Mouse (Mus musculus) intestine, embryonic 14.5 days (tissue): ENCODE measurements around the gene Ildr1. TPM values are rescaled to one million over a fixed set of nuclear protein-coding genes. Genes with fewer than 3 reads are reported as not detected.

Experiments used
- ATAC-seq: fragments of 200-750 bp; cut with Nextera tagmentation; replicated peaks from 2 replicates; pipeline ENCODE4 v1.8.0; 2017; ENCODE audit warnings: low read depth, moderate number of reproducible peaks, moderate TSS enrichment, moderate library complexity; ENCODE audit not compliant: low FRiP score, low TSS enrichment
- DNase-seq: peaks from one replicate; pipeline ENCODE4 v3.0.0-alpha.2; 2018; ENCODE audit warnings: low spot score
- H3K27ac ChIP-seq: fragments of 300-500 bp; sonication (generic); 2 replicates; pipeline ENCODE4 v1.5.1; 2014; ENCODE audit warnings: low read depth, mild to moderate bottlenecking, control low read depth
- H3K27me3 ChIP-seq: fragments of 300-500 bp; sonication (generic); replicated peaks from 2 replicates; pipeline ENCODE4 v1.6.1; 2014; ENCODE audit warnings: low read length, control low read depth; ENCODE audit not compliant: control insufficient read depth, insufficient read depth
- H3K36me3 ChIP-seq: fragments of 300-500 bp; sonication (generic); 2 replicates; pipeline ENCODE4 v1.6.1; 2014; ENCODE audit warnings: low read length, control low read depth; ENCODE audit not compliant: control insufficient read depth, insufficient read depth
- H3K4me1 ChIP-seq: fragments of 300-500 bp; sonication (generic); replicated peaks from 2 replicates; pipeline ENCODE4 v1.6.1; 2014; ENCODE audit warnings: low read length, control low read depth, mixed read lengths; ENCODE audit not compliant: control insufficient read depth, insufficient read depth
- H3K4me2 ChIP-seq: fragments of 300-500 bp; sonication (generic); 2 replicates; pipeline ENCODE4 v1.6.1; 2014; ENCODE audit warnings: low read length
- H3K4me3 ChIP-seq: fragments of 300-500 bp; sonication (generic); 2 replicates; pipeline ENCODE4 v1.5.1; 2014; ENCODE audit warnings: low read depth, low read length, control low read depth, mixed read lengths
- H3K9ac ChIP-seq: fragments of 300-500 bp; sonication (generic); 2 replicates; pipeline ENCODE4 v1.6.1; 2014; ENCODE audit warnings: mild to moderate bottlenecking, low read length
- H3K9me3 ChIP-seq: fragments of 300-500 bp; sonication (generic); 2 replicates; pipeline ENCODE4 v1.6.1; 2016; ENCODE audit warnings: low read length, control low read depth; ENCODE audit not compliant: control insufficient read depth
- WGBS: fragments of 180-500 bp; shearing (Covaris S2); extraction: QIAGEN DNeasy Blood & Tissue Kit; methylation state at CpG from one replicate; pipeline ENCODE4 v1.1.7; 2014; 5-methylcytosine and 5-hydroxymethylcytosine counted together
- polyA plus RNA-seq: library from polyadenylated mRNA; unstranded; fragments of >200 nt; fragmentation: Nextera tagmentation; extraction: Ambion mirVana; gene quantifications from 2 replicates; pipeline ENCODE4 v1.2.1, GENCODE M21; 2014

Gene Ildr1
- polyA plus RNA-seq, 1 experiment from 2014 or later = 5.9 TPM

GRCm38 (mm10) chr16:36665782-36666181 lies 28.0 kb upstream of the Ildr1 start, which contains the start of gene Cd86:
Gene Cd86, minus strand, starts transcription at chr16:36666081.
- DNase-seq (no peak), ATAC-seq (no peak)
- H3K4me1 ChIP-seq = no peaks in the 10 kb centered on the region
- H3K27me3 ChIP-seq = no peaks in the 10 kb centered on the region
- WGBS = 58% methylated on average over 13 of the region's 13 CpGs
- no peak within 1 kb of the TSS for H3K4me2 ChIP-seq
- H3K27ac ChIP-seq = no peak within 1 kb of the TSS
- no peaks in the 10 kb centered on the region for H3K9me3 ChIP-seq
- no peak within 1 kb of the TSS for H3K4me3 ChIP-seq
- H3K36me3 ChIP-seq = no peaks in the 10 kb centered on the region
- H3K9ac ChIP-seq = no peak within 1 kb of the TSS

- 84% methylated on average over 10 of the region's 10 CpGs for WGBS
- H3K4me1 ChIP-seq = no peaks in the 10 kb centered on the region
- ATAC-seq (0 out of 2 replicates have a peak, but pooled peaks have one; percentile 50), DNase-seq (no peak)
- no peak overlapping the region for H3K9ac ChIP-seq
- H3K27me3 ChIP-seq = no peaks in the 10 kb centered on the region
- H3K27ac ChIP-seq = no peak overlapping the region
- H3K36me3 ChIP-seq = no peaks in the 10 kb centered on the region
- no peak overlapping the region for H3K4me2 ChIP-seq
- H3K9me3 ChIP-seq = no peaks in the 10 kb centered on the region
- H3K4me3 ChIP-seq = no peak overlapping the region
Observed at GRCm38 (mm10) chr16:36666448-36667017, 27.2 kb upstream of the Ildr1 start.

DNA sequence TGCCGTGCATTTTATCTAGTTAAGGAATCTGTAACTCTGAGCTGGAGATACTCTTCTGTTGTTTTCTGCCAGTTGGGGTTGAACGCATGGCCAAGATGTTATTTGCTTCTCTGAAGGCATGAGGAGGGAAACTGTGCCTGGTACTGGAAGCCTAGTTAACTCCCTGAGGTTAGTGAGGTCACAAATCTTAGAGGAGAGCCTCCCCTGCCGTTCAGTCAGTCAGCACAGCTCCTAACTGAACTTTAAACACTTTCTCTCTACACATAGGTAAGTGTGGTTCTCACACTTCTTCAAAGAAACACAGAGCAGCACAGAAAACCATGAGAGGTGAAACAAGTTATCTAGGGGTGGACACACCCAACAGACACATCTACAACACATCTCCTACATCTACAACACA lies 23.2 kb upstream of the Ildr1 start:
- H3K27ac ChIP-seq = no peak overlapping the region
- H3K9ac ChIP-seq = no peak overlapping the region
- no peak overlapping the region for H3K4me2 ChIP-seq
- no peaks in the 10 kb centered on the region for H3K27me3 ChIP-seq
- no peak for DNase-seq
- 71% methylated on average over 3 of the region's 3 CpGs for WGBS
- H3K36me3 ChIP-seq = no peaks in the 10 kb centered on the region
- no peaks in the 10 kb centered on the region for H3K9me3 ChIP-seq
- H3K4me3 ChIP-seq = no peak overlapping the region
- H3K4me1 ChIP-seq = no peaks in the 10 kb centered on the region
- no peak for ATAC-seq

DNA sequence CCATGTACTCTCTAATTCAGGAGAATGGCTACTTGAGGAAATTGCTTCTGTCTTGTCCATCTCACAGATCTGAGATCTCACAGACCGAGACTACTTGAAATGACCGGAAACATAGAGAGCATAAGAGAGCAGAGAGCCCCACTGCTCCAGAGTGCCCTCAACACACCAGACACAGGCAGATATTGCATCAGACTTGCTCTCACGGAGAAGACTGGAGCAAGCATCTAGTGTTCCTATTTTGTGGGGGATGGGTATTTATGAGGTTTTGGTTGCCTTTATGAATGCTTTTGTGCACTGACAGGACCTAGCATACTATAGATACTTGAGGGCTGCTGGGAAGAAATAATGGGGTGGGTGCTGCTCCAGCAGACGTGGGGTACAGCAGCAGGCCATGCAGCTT lies 20.6 kb upstream of the Ildr1 start:
- Histone ChIP-seq H3K4me1 (no peaks in the 10 kb centered on the region), H3K4me2 (no peak overlapping the region), H3K4me3 (no peak overlapping the region), H3K36me3 (no peaks in the 10 kb centered on the region), H3K9me3 (no peaks in the 10 kb centered on the region), H3K27me3 (no peaks in the 10 kb centered on the region), H3K9ac (no peak overlapping the region), H3K27ac (no peak overlapping the region)
- WGBS = 76% methylated on average over 4 of the region's 4 CpGs
- DNase-seq (no peak), ATAC-seq (no peak)

DNA sequence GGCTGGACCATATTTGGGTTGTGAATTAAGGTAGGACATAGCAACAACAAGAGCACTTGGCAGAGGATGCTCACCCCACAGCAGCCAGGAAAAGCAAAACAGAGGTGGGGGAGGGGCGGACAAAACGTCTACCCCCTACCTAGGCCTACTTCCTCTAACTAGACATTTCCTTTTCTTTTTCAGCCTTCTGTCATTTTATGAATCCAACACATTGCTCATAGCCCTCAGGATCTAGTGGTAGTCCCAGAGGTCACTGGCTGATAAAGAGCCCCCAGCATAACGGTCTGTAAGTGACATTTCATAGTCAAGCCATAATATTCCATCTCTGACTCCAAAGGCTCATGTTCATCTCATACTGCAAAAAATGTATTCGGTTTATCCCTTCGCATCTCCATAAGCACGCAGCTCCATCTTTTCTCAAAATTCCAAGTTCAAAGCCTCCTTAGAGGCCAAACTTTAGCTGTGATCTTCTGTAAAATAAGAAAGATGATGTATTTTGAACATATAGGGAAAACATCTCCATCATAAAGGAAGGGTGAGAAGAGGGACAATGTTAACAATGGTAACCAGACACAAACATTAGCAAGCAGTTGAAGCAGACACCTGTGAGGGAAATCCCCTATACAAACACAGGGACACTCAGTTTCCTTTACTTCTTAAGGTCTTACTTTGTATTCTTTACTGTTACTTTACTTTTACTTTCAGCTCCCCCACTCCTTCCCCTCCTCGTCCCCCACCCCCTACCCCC lies 19.1 kb upstream of the Ildr1 start:
- Histone ChIP-seq H3K4me3 (no peak overlapping the region), H3K27ac (no peak overlapping the region), H3K9me3 (no peaks in the 10 kb centered on the region), H3K27me3 (no peaks in the 10 kb centered on the region), H3K4me1 (no peaks in the 10 kb centered on the region), H3K36me3 (no peaks in the 10 kb centered on the region), H3K4me2 (no peak overlapping the region), H3K9ac (no peak overlapping the region)
- DNase-seq (no peak), ATAC-seq (no peak)
- 74% methylated on average over 7 of the region's 7 CpGs for WGBS

GRCm38 (mm10) chr16:36675304-36675703 lies 18.5 kb upstream of the Ildr1 start:
- H3K4me2 ChIP-seq = no peak overlapping the region
- ATAC-seq = no peak
- no peak overlapping the region for H3K27ac ChIP-seq
- H3K9me3 ChIP-seq = no peaks in the 10 kb centered on the region
- H3K9ac ChIP-seq = no peak overlapping the region
- no peak overlapping the region for H3K4me3 ChIP-seq
- 35% methylated on average over 2 of the region's 2 CpGs for WGBS
- no peaks in the 10 kb centered on the region for H3K36me3 ChIP-seq
- H3K27me3 ChIP-seq = no peaks in the 10 kb centered on the region
- H3K4me1 ChIP-seq = no peaks in the 10 kb centered on the region
- DNase-seq = no peak

DNA sequence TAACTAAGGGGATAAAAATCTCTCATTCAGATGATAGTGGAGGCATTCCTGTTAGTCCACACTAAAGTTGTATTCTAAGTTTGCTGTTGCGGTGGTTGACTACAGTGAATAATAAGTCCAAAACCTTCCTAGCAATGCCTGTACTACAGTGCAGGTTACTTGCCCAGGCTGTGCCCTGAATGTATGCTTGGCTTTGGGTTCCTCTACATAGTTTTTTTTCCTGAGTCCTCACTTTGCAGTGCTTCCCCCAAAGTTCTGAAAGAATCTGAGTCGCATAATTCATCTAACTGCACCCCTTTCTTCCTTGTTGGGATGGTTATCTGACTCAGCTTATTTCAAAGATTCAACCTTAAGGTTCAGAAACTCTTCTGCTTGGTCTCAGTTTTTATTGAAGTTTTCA lies 17.9 kb upstream of the Ildr1 start:
- Histone ChIP-seq H3K36me3 (no peaks in the 10 kb centered on the region), H3K27ac (no peak overlapping the region), H3K9me3 (no peaks in the 10 kb centered on the region), H3K4me2 (no peak overlapping the region), H3K27me3 (no peaks in the 10 kb centered on the region), H3K4me3 (no peak overlapping the region), H3K4me1 (no peaks in the 10 kb centered on the region), H3K9ac (no peak overlapping the region)
- DNase-seq (no peak), ATAC-seq (no peak)
- WGBS = 89% methylated on average over 2 of the region's 2 CpGs

DNA sequence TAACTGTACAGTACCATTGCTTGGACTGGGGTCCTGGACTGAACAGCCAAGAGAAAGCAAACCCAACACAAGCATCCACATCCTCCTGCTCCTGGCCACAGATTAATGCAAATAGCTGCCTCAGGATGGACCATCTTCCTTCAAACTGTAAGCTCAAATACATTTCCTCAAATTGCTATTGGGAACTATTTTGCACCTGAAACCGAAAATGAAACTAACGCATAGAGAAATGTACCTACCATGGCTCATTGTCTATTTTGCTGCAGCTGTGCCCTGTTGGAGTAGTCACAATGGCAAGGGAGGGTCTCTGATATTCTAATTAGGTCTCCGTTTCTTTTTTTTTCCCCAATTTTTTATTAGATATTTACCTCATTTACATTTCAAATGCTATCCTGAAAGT lies 11.9 kb upstream of the Ildr1 start:
- Histone ChIP-seq H3K27ac (no peak overlapping the region), H3K4me1 (no peaks in the 10 kb centered on the region), H3K4me2 (no peak overlapping the region), H3K9me3 (no peaks in the 10 kb centered on the region), H3K9ac (no peak overlapping the region), H3K4me3 (no peak overlapping the region), H3K27me3 (no peaks in the 10 kb centered on the region), H3K36me3 (no peaks in the 10 kb centered on the region)
- DNase-seq (no peak), ATAC-seq (no peak)
- 92% methylated on average over 3 of the region's 3 CpGs for whole genome bisulfite sequencing
